Mouse (Mus musculus) colon, adult 2 months (tissue): ENCODE data around the gene Trim80. TPM values are rescaled to one million over a fixed set of nuclear protein-coding genes. Genes with fewer than 3 reads are reported as not detected.

Source experiments
- polyA plus RNA-seq: library from polyadenylated mRNA; depleted of rRNA; stranded (reverse); fragments of >200 nt; gene quantifications from 2 replicates; pipeline ENCODE4 v1.2.3, GENCODE M21; 2012; rRNA removed

Trim80 gene
- polyA plus RNA-seq: 0.38 and 0.44 TPM in 2 replicates

DNA sequence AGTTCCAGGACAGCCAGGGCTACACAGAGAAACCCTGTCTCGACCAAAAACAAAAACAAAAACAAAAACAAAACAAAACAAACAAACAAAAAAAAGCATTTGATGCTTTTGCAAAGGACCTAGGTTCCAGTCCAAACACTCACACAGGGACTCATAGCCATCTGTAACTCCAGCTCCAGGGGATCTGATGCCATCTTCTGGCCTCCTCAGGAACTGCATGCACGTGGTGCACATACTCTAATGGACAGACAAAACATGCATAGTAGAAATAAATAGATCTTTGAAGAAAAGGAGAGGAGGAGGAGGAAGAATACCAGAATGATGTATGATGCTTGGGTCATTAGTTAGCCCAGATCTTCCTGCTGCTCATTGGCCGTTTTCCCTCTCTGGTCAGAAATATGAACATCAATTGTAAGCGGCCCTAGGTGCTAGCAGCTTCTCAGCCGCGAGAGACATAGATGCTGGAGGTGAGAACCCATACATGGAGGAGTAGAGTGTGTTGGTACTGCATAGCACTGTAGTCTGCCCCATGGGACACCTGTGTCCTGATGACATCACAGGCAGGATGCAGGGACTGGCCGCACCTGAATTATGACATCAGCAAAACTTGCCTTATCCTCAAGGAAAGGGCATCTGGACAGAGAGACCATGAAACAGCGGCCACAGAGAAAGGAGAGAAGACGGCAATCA, at the start of gene Trim80:
Gene Trim80, plus strand, starts transcription at position 640 of the 690 bp plus-strand sequence.

GRCm38 (mm10) chr11:115403338-115404124, 36.8 kb upstream of the Trim80 start, which contains the start of gene Mrpl58:
Mrpl58 (plus strand) TSS chr11:115403752.

GRCm38 (mm10) chr11:115419531-115420237, 20.7 kb upstream of the Trim80 start, which contains the start of the genes Atp5h and Kctd2:
Atp5h (minus strand) TSS chr11:115419962.
Kctd2 (plus strand) TSS chr11:115420128.

DNA sequence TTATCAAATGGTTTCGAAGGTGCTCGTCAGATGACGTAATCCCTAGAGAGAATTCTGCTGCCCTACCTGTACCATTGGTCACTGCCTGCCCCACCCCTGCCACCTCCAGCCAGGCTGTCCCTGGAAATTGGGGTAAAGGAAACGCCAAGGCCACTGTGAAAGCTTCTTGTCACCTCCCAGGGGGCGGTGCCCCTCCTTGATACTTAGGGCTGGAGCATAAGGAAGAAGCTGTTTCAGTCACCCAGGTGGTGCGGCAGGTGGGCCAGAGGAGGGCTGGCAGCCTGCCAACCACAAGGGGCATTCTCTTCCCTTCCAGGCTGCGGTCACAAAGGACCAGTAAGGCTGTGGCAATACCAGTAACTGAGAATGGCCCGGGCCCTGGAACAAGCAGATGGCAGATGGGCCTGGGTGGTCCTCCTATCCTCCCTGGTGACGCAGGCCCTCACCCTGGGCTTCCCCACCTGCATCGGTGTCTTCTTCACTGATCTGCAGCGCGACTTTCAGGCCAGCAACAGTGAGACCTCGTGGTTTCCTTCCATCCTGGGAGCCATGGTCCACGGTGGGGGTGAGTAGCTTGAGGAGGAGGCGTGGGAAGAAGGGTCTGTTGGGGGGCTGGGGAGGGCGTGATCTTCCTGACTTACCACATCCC, 22.0 kb downstream of the Trim80 start, which contains the start of gene Slc16a5:
Gene Slc16a5, plus strand, starts transcription at position 232 of the 649 bp plus-strand sequence.

DNA sequence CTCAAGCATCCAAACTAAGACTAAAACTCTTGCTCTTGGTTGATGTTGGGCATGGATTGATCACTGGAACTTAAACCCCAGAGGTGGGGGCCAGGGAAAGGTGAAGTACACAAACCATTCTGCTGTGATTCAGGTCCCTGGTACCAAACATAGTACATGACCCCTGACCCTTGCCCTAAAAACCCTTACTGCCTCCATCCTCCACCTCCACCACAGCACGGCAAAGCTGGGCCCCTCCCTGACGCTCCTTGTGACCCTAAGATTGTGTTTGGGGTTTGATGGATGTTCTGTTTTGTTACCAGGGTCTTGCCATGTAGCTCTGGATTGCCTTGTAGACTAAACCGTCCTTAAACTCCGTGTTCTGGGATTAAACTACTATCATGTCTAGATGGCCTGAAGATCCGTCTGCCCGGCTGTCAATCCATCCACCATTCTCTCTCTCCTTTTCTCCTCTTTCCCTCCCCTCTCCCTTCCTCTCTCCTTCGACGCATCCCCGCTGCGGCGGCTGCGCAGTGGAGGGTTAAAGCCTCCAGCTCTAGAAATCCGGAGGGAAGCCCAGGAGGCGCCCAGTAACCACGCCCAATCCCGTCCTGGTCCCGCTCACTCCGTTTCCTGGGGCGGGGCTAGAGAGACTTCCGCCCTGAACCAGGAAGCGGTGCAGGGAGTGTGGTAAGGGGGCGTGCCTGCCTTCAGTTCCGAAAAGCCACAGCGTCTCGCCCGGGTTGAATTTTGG, 34.8 kb downstream of the Trim80 start, which contains the start of gene Armc7:
Gene Armc7, plus strand, starts transcription at position 643 of the 733 bp plus-strand sequence.

GRCm38 (mm10) chr11:115491356-115492083, 51.2 kb downstream of the Trim80 start, which contains the start of gene Nt5c:
Nt5c (minus strand) TSS chr11:115491862.

Other genes starting within 250 kb of the Trim80 start
- gene Grin2c, start 173.3 kb upstream of the Trim80 start, polyA plus RNA-seq: 0.06 TPM in 1 of 2 replicates, not detected in the other
- 23.6 and 27.4 TPM in 2 replicates for gene Fdxr, start 163.5 kb upstream of the Trim80 start, polyA plus RNA-seq
- 0.81 and 1.7 TPM in 2 replicates for gene Fads6, start 142.9 kb upstream of the Trim80 start, polyA plus RNA-seq
- gene Otop2, start 133.4 kb upstream of the Trim80 start, polyA plus RNA-seq: not detected in 2 replicates
- 0.03 and 0.17 TPM in 2 replicates for gene Ush1g, start 118.5 kb upstream of the Trim80 start, polyA plus RNA-seq
- gene Otop3, start 105.8 kb upstream of the Trim80 start, polyA plus RNA-seq: 0.05 TPM in 1 of 2 replicates, not detected in the other
- gene Hid1, start 72.8 kb upstream of the Trim80 start, polyA plus RNA-seq: 154 and 170 TPM in 2 replicates
- 15.9 and 17.5 TPM in 2 replicates for gene Cdr2l, start 58.6 kb upstream of the Trim80 start, polyA plus RNA-seq
- gene Mrpl58, start 36.8 kb upstream of the Trim80 start, polyA plus RNA-seq: 62.6 and 65.1 TPM in 2 replicates
- gene Atp5h, start 20.6 kb upstream of the Trim80 start, polyA plus RNA-seq: 70.2 and 90.1 TPM in 2 replicates
- 24.0 and 31.1 TPM in 2 replicates for gene Kctd2, start 20.4 kb upstream of the Trim80 start, polyA plus RNA-seq
- gene Slc16a5, start 21.9 kb downstream of the Trim80 start, polyA plus RNA-seq: 96.1 and 135 TPM in 2 replicates
- 13.3 and 13.4 TPM in 2 replicates for gene Armc7, start 35.1 kb downstream of the Trim80 start, polyA plus RNA-seq
- 128 and 130 TPM in 2 replicates for gene Nt5c, start 51.3 kb downstream of the Trim80 start, polyA plus RNA-seq
- 314 and 446 TPM in 2 replicates for gene Jpt1, start 73.8 kb downstream of the Trim80 start, polyA plus RNA-seq
- 24.5 and 24.8 TPM in 2 replicates for gene Sumo2, start 95.7 kb downstream of the Trim80 start, polyA plus RNA-seq
- gene Nup85, start 123.9 kb downstream of the Trim80 start, polyA plus RNA-seq: 25.9 and 31.4 TPM in 2 replicates
- 15.9 and 19.3 TPM in 2 replicates for gene Mrps7, start 163.4 kb downstream of the Trim80 start, polyA plus RNA-seq
- gene Gga3, start 163.5 kb downstream of the Trim80 start, polyA plus RNA-seq: 18.0 and 29.5 TPM in 2 replicates
- gene Mif4gd, start 172.4 kb downstream of the Trim80 start, polyA plus RNA-seq: 87.1 and 118 TPM in 2 replicates
- 29.7 and 37.1 TPM in 2 replicates for gene Slc25a19, start 187.8 kb downstream of the Trim80 start, polyA plus RNA-seq